Mouse (Mus musculus) embryonic facial prominence, embryonic 11.5 days (tissue): ENCODE data around the gene Ripk1. TPM values are rescaled to one million over a fixed set of nuclear protein-coding genes. Genes with fewer than 3 reads are reported as not detected.
A peak's percentile ranks its signal among the peaks of the same experiment; 100 is the strongest.

ENCODE experiments used
- ATAC-seq: fragments of 200-750 bp; cut with Nextera tagmentation; replicated peaks from 2 replicates; pipeline ENCODE4 v1.8.0; 2017; ENCODE audit warnings: low read depth; ENCODE audit not compliant: insufficient number of reproducible peaks, low FRiP score, low TSS enrichment
- DNase-seq: peaks from one replicate; pipeline ENCODE4 v3.0.0-alpha.2; 2015; ENCODE audit warnings: low spot score
- H3K27ac ChIP-seq: fragments of 300-500 bp; sonication (generic); replicated peaks from 2 replicates; pipeline ENCODE4 v1.5.1; 2014; ENCODE audit warnings: mild to moderate bottlenecking, low read depth, low read length, control low read depth
- H3K27me3 ChIP-seq: fragments of 300-500 bp; sonication (generic); 2 replicates; pipeline ENCODE4 v1.6.1; 2014; ENCODE audit warnings: mild to moderate bottlenecking, low read length, moderate library complexity, mixed read lengths; ENCODE audit not compliant: control insufficient read depth, insufficient read depth
- H3K36me3 ChIP-seq: fragments of 300-500 bp; sonication (generic); replicated peaks from 2 replicates; pipeline ENCODE4 v1.6.1; 2014; ENCODE audit warnings: low read depth, mild to moderate bottlenecking, low read length, moderate library complexity, mixed read lengths; ENCODE audit not compliant: control insufficient read depth, insufficient read depth
- H3K4me1 ChIP-seq: fragments of 300-500 bp; sonication (generic); 2 replicates; pipeline ENCODE4 v1.6.1; 2014; ENCODE audit warnings: low read length, mixed read lengths; ENCODE audit not compliant: control insufficient read depth, insufficient read depth
- H3K4me2 ChIP-seq: fragments of 300-500 bp; sonication (generic); 2 replicates; pipeline ENCODE4 v1.6.1; 2014; ENCODE audit warnings: low read depth, mild to moderate bottlenecking, control low read depth, low read length, moderate library complexity
- H3K4me3 ChIP-seq: fragments of 300-500 bp; sonication (generic); 2 replicates; pipeline ENCODE4 v1.5.1; 2014; ENCODE audit warnings: low read depth, low read length, control low read depth
- H3K9ac ChIP-seq: fragments of 300-500 bp; sonication (generic); replicated peaks from 2 replicates; pipeline ENCODE4 v1.6.1; 2014; ENCODE audit warnings: mild to moderate bottlenecking, control low read depth, low read length
- H3K9me3 ChIP-seq: fragments of 300-500 bp; sonication (generic); replicated peaks from 2 replicates; pipeline ENCODE4 v1.6.1; 2016; ENCODE audit warnings: mild to moderate bottlenecking, low read length, inconsistent platforms, mixed read lengths; ENCODE audit not compliant: control insufficient read depth
- WGBS: fragments of 180-500 bp; shearing (Covaris S2); extraction: QIAGEN DNeasy Blood & Tissue Kit; methylation state at CpG from one replicate; pipeline ENCODE4 v1.1.7; 2014; 5-methylcytosine and 5-hydroxymethylcytosine counted together
- polyA plus RNA-seq: library from polyadenylated mRNA; unstranded; fragments of >200 nt; fragmentation: Nextera tagmentation; extraction: Ambion mirVana; gene quantifications from 2 replicates; pipeline ENCODE4 v1.2.1, GENCODE M21; 2014

Ripk1 gene
- polyA plus RNA-seq, 1 experiment from 2014 or later, result 13.1 TPM

DNA sequence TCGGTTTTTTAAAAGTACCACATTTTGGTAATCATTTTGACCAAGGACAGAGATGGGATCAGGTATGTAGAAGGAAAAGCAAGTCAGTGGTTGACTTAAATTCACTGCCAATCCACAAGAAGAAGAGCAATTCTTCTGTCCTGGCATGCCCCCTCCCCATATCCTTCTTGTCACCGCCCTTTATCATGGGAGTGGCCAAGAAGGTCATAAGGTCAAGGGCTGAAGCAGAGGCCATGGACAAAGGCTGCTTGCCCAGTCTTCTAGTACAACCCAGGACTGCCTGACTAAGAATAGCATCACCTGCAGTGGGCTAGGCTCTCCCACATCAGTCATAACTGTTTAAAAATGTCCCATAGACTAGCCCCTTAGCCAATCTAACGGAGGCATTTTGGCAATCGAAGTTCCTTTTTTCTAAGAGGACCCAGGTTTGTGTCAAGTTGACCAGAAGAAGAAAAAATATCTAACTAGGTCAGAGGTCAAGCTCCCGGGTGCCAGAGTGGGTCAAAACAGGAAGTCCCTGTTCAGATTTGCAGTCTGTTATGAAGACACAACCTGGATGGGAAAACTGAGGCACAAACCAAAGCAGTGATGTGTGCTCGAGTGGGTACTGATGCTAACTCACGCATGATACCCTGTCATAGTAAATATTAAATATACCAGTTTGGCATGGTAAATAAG lies 41.7 kb downstream of the Ripk1 start:
- H3K4me3 ChIP-seq, result no peak overlapping the region
- H3K36me3 ChIP-seq, result no peaks in the 10 kb centered on the region
- 74% methylated on average over 7 of the region's 7 CpGs for WGBS
- no peak overlapping the region for H3K4me2 ChIP-seq
- no peak overlapping the region for H3K27ac ChIP-seq
- no peaks in the 10 kb centered on the region for H3K4me1 ChIP-seq
- ATAC-seq, result no peak
- H3K27me3 ChIP-seq, result no peaks in the 10 kb centered on the region
- DNase-seq, result no peak
- H3K9me3 ChIP-seq, result no peaks in the 10 kb centered on the region
- H3K9ac ChIP-seq, result no peak overlapping the region

DNA sequence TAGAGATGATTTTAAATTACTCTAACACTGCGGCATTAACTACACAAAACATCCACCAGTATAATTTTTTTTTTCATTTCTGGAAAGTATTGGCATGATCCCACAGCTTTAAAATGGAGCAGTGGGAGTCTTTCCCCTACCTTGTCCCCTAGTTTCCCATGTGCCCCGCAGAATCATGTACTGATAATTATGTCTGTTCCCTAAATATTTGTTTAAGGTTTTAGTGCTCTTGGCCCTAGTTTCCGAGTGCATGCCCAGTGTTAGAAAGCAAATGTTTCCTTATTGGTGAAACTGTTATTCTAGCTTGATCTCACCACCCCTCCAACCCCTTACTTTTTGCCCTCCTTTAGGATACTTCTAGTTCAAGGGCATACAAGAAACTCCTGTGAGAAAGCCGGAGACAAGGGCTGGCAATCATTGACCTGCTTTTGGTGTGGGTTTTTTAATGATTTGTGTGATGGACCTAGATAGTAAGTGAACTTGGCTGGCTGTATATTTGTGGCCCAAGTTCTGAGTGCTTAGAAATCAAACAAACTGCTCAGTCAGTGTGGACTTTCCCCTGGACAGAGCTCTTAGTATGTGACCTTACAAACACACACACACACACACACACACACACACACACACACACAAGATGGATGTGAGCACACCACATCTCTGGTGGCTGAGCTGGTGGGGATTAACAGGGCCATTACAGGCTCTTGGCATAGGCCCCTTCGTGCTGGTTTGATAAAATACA lies 43.5 kb downstream of the Ripk1 start:
- Histone ChIP-seq H3K27me3 (no peaks in the 10 kb centered on the region), H3K4me3 (no peak overlapping the region), H3K4me1 (no peaks in the 10 kb centered on the region), H3K4me2 (no peak overlapping the region), H3K9me3 (no peaks in the 10 kb centered on the region), H3K27ac (no peak overlapping the region), H3K36me3 (no peaks in the 10 kb centered on the region), H3K9ac (no peak overlapping the region)
- 66% methylated on average over 5 of the region's 5 CpGs for WGBS
- DNase-seq (no peak), ATAC-seq (no peak)

DNA sequence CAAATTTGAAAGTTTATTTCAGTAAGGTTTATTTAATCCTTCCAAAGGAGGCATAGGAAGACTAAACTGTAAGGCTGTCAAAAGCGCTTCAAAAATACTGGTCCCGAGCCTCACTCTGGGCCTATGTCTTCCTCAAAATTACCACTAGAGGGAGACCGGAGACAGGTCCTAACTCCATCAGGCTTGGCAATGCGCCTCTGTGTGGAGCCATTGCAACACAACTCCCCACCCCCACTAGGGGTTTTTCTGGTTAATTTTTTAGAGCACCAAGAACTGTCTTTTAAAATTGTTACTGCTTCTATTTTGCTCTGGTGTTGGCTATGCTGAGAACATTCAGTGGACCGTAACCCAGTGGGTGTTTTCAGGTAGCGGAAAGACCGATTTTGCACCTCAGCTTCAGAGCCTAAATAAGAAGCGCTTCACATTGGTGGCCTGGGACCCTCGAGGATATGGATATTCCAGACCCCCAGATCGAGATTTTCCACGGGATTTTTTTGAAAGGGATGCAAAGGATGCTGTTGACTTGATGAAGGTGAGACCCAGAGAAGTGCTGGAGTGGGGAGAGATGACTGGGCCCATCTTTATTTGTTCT lies 44.4 kb downstream of the Ripk1 start:
- ATAC-seq (peak; percentile 84), DNase-seq (peak; percentile 86)
- no peaks in the 10 kb centered on the region for H3K9me3 ChIP-seq
- H3K36me3 ChIP-seq, result no peaks in the 10 kb centered on the region
- H3K27me3 ChIP-seq, result no peaks in the 10 kb centered on the region
- H3K4me3 ChIP-seq, result no peak overlapping the region
- H3K4me2 ChIP-seq, result no peak overlapping the region
- H3K4me1 ChIP-seq, result no peaks in the 10 kb centered on the region
- H3K27ac ChIP-seq, result no peak overlapping the region
- 43% methylated on average over 11 of the region's 11 CpGs for WGBS
- no peak overlapping the region for H3K9ac ChIP-seq

DNA sequence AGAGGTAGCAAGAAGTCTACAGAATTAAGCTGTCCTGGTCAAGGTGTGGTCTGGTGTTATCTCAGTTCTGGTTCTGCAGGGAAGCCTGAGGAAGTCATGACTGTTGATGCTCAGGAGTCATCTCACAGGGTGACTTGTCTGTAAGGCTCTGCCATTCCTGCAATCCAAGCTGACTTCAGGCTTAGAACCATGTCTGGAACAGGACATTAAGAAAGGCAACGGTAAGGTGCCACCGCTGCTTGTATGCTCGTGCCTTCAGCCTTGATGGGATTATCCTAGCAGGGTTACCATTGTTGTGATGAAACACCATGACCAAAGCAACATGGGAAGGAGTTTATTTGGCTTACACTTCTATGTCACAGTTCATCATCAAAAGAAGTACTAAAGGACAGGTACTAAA lies 45.4 kb downstream of the Ripk1 start:
- Histone ChIP-seq H3K36me3 (no peaks in the 10 kb centered on the region), H3K4me2 (no peak overlapping the region), H3K27me3 (no peaks in the 10 kb centered on the region), H3K4me3 (no peak overlapping the region), H3K9me3 (no peaks in the 10 kb centered on the region), H3K27ac (no peak overlapping the region), H3K9ac (no peak overlapping the region), H3K4me1 (no peaks in the 10 kb centered on the region)
- DNase-seq, result no peak
- ATAC-seq, result no peak
- WGBS, result 89% methylated on average over 3 of the region's 3 CpGs

DNA sequence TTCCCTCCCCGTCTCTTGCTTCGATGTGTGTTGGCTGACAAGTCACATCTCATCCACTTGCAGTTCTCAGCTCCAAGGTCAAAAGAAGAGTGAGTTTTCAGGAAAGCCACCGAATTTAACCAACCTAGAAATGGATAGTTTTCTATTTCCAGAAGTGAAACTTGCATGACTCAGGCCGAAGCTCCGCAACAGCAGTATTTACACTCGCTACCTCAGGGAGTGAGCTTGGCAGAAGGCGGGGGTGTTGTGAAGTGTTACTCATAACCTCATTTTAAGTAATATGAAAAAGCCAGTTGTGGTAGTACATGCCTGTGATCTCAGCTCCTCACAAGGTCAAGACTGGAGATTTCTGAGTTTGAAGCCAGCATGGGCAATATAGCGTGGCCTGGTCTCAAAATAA lies 48.3 kb downstream of the Ripk1 start:
- ATAC-seq, result no peak
- H3K36me3 ChIP-seq, result no peaks in the 10 kb centered on the region
- no peaks in the 10 kb centered on the region for H3K27me3 ChIP-seq
- no peak overlapping the region for H3K4me3 ChIP-seq
- H3K9me3 ChIP-seq, result no peaks in the 10 kb centered on the region
- no peak overlapping the region for H3K9ac ChIP-seq
- 94% methylated on average over 8 of the region's 8 CpGs for WGBS
- H3K4me2 ChIP-seq, result no peak overlapping the region
- H3K4me1 ChIP-seq, result no peaks in the 10 kb centered on the region
- H3K27ac ChIP-seq, result no peak overlapping the region
- no peak for DNase-seq

DNA sequence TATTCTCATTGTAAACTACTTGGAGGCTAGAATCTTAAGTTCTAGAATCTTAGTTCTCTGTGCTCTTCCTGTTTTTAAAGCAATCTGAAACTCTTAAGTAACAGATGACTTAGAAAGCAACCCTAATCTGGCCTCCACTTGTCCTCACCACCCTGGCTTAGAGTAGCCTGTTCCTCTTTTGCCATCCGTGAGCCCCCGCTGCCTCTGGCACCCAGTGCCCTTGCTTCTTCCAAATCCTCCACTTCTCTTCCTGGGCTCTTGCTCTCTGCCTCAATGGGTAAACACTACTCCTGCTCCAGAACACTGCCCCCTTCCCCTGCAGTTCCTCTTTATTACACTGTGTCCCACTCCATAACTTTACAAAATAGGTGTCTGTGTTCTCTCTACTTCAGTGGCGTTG lies 49.5 kb downstream of the Ripk1 start:
- no peak overlapping the region for H3K4me2 ChIP-seq
- no peaks in the 10 kb centered on the region for H3K27me3 ChIP-seq
- H3K9ac ChIP-seq, result no peak overlapping the region
- H3K4me3 ChIP-seq, result no peak overlapping the region
- no peak overlapping the region for H3K27ac ChIP-seq
- no peaks in the 10 kb centered on the region for H3K4me1 ChIP-seq
- no peaks in the 10 kb centered on the region for H3K9me3 ChIP-seq
- DNase-seq (no peak), ATAC-seq (no peak)
- H3K36me3 ChIP-seq, result no peaks in the 10 kb centered on the region
- 91% methylated on average over 3 of the region's 3 CpGs for WGBS

DNA sequence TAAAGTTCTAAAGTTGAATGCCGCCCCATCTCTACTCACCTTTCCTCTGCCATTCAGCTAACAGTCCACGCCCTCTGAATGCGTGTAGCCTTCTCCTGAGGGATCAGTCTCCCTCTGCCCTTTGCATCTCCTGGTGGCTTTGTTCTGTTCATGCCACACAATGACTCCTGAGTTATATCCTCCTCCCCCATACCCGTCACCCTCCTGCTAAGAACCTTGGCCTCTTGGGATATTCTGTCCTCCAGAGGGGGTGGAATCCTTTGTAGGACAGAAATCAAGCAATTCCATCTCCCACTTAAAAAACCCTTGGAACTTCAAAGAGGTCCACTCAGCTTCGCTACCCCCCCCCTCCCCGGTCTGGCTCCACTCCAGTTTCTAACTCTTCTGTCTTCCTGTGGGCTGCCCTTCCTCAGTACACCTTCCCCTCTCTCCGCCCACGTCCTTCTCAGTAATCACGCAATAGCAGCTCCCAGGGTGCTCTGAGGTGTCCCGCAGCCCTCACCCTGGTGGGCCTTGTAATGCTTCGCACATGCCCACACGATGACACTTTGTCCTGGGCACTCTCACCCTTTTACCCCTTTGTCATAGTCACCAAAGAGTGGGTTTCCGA lies 51.6 kb downstream of the Ripk1 start:
- DNase-seq, result no peak
- WGBS, result 81% methylated on average over 13 of the region's 13 CpGs
- Histone ChIP-seq H3K9me3 (no peaks in the 10 kb centered on the region), H3K9ac (no peak overlapping the region), H3K27me3 (no peaks in the 10 kb centered on the region), H3K4me1 (no peaks in the 10 kb centered on the region), H3K4me3 (no peak overlapping the region), H3K27ac (no peak overlapping the region), H3K36me3 (no peaks in the 10 kb centered on the region), H3K4me2 (no peak overlapping the region)
- no peak for ATAC-seq

DNA sequence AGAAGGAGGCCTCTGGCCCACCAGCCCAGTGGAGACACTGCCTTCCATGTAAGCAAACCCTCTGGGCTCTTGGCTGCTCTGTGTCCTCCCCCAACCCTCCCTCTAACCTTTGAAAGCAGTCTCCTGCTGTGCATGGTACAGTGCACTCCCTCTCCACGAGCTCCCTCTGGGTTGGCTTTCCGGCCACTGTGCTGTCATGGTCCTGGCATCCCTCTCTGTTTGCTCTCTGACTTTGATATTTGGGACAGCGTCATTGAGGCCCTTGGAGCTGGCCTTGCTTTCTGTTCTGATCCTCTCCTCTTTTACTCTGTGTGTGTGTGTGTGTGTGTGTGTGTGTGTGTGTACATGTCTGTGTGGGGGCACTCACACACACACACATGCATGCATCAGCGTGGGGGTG lies 52.2 kb downstream of the Ripk1 start:
- DNase-seq, result no peak
- no peak for ATAC-seq
- Histone ChIP-seq H3K4me1 (no peaks in the 10 kb centered on the region), H3K9me3 (no peaks in the 10 kb centered on the region), H3K4me3 (no peak overlapping the region), H3K4me2 (no peak overlapping the region), H3K9ac (no peak overlapping the region), H3K36me3 (no peaks in the 10 kb centered on the region), H3K27me3 (no peaks in the 10 kb centered on the region), H3K27ac (no peak overlapping the region)
- 70% methylated on average over 4 of the region's 4 CpGs for WGBS
